Mouse (Mus musculus): ENCODE data around the gene Lrrfip2. TPM values are rescaled to one million over a fixed set of nuclear protein-coding genes. Genes with fewer than 3 reads are reported as not detected.
A peak's percentile ranks its signal among the peaks of the same experiment; 100 is the strongest.

Gene Lrrfip2
- total RNA-seq, 1 experiment, result 33.0 TPM

DNA sequence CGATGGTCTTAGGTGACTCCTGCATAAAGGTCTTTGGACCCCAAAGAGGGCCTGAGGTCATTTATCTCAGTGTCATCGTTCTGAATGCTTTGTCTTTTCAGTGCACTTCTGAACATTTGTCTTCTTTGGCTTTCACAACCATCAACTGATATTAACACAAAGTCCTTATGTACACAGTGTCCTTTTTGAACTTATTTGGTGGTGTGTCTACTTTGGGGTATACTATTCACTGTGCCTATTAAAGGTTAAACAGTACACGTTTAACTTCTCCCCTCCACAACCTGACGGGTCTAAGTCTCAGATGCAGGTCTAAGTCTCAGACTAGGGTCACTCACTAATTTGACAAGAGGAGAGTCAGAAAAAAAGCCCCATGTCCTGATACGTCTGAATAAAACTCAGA, 153.2 kb downstream of the Lrrfip2 start:
- Histone ChIP-seq H3K4me3 (ENCODE audit: insufficient read depth in 1 of 2, low read depth in 1 of 2, low read length in 2 of 2, poor library complexity in 1 of 2, severe bottlenecking in 1 of 2) (peak overlapping the region; percentile 79 to 85), H3K9me3 (ENCODE audit: control insufficient read depth, insufficient read depth, low read depth, low read length) (no peaks in the 10 kb centered on the region), H3K36me3 (ENCODE audit: control insufficient read depth, insufficient read depth, low read length, poor library complexity, severe bottlenecking) (peaks cover 8% of the 10 kb centered on the region), H3K4me1 (ENCODE audit: control insufficient read depth in 2 of 2, insufficient read depth in 2 of 2, low read length in 2 of 2, poor library complexity in 1 of 2) (peaks cover 4 to 6% of the 10 kb centered on the region in 2 experiments; a peak in 3 of 4 replicates), H3K27ac (ENCODE audit: insufficient read depth, low read depth, low read length, poor library complexity, severe bottlenecking) (no peak overlapping the region; the same call in 1 of the 2 replicates), H3K9ac (ENCODE audit: insufficient read depth, low read depth, low read length, poor library complexity, severe bottlenecking) (peak overlapping the region; percentile 88)
- DNase-seq (ENCODE audit: low read depth, low spot score), result no peak
- in situ Hi-C loops (cut with MboI; ENCODE audit: low sequenced_read_pairs in 2 of 2, unreplicated experiment in 2 of 2), result no loop called here
- TF ChIP-seq ZNF384 (IDR thresholded peaks at IDR 0.05; ENCODE audit: low read depth, low read length) (no peak), HCFC1 (IDR thresholded peaks at IDR 0.05; ENCODE audit: borderline replicate concordance, insufficient read depth, low read length) (no peak), MAFK (IDR thresholded peaks at IDR 0.05; ENCODE audit: insufficient read depth, low read depth, low read length) (no peak), ZC3H11A (IDR thresholded peaks at IDR 0.05; ENCODE audit: borderline replicate concordance, low read depth, low read length) (no peak), CHD2 (IDR thresholded peaks at IDR 0.05; ENCODE audit: low read depth, low read length) (no peak)

DNA sequence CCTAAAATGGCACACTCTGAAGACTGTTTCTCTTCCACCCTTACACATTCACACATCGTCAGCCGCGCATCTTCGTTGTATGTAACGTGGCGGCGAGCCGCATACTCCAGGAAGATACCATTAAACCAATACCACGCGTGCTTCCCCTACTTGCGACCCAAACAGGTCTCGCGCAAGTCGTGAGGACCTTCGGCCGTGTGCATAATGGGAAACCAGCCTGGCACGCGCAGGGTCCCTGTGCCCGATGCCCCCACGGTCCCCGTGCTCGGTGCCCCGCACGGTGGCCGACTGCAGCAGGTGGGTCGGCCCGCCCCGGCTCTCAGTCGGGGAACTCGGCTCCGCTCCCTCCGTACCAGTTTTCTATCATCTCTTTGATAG, 153.7 kb downstream of the Lrrfip2 start:
- Histone ChIP-seq H3K4me3 (ENCODE audit: insufficient read depth in 1 of 2, low read depth in 1 of 2, low read length in 2 of 2, poor library complexity in 1 of 2, severe bottlenecking in 1 of 2) (peak overlapping the region; percentile 79 to 85), H3K9ac (ENCODE audit: insufficient read depth, low read depth, low read length, poor library complexity, severe bottlenecking) (peak overlapping the region; percentile 88), H3K27ac (ENCODE audit: insufficient read depth, low read depth, low read length, poor library complexity, severe bottlenecking) (peak overlapping the region; percentile 80), H3K36me3 (ENCODE audit: control insufficient read depth, insufficient read depth, low read length, poor library complexity, severe bottlenecking) (peaks cover 8% of the 10 kb centered on the region), H3K9me3 (ENCODE audit: control insufficient read depth, insufficient read depth, low read depth, low read length) (no peaks in the 10 kb centered on the region), H3K4me1 (ENCODE audit: control insufficient read depth in 2 of 2, insufficient read depth in 2 of 2, low read length in 2 of 2, poor library complexity in 1 of 2) (peaks cover 4 to 6% of the 10 kb centered on the region in 2 experiments; a peak in 3 of 4 replicates)
- no peak for TF ChIP-seq MAFK (IDR thresholded peaks at IDR 0.05; ENCODE audit: insufficient read depth, low read depth, low read length)
- TF ChIP-seq ZC3H11A (IDR thresholded peaks at IDR 0.05; ENCODE audit: borderline replicate concordance, low read depth, low read length), result no peak
- no peak for TF ChIP-seq CHD2 (IDR thresholded peaks at IDR 0.05; ENCODE audit: low read depth, low read length)
- TF ChIP-seq HCFC1 (IDR thresholded peaks at IDR 0.05; ENCODE audit: borderline replicate concordance, insufficient read depth, low read length), result no peak
- no peak for TF ChIP-seq ZNF384 (IDR thresholded peaks at IDR 0.05; ENCODE audit: low read depth, low read length)
- DNase-seq (ENCODE audit: low read depth, low spot score), result no peak
- in situ Hi-C loops (cut with MboI; ENCODE audit: low sequenced_read_pairs in 2 of 2, unreplicated experiment in 2 of 2), result no loop called here

DNA sequence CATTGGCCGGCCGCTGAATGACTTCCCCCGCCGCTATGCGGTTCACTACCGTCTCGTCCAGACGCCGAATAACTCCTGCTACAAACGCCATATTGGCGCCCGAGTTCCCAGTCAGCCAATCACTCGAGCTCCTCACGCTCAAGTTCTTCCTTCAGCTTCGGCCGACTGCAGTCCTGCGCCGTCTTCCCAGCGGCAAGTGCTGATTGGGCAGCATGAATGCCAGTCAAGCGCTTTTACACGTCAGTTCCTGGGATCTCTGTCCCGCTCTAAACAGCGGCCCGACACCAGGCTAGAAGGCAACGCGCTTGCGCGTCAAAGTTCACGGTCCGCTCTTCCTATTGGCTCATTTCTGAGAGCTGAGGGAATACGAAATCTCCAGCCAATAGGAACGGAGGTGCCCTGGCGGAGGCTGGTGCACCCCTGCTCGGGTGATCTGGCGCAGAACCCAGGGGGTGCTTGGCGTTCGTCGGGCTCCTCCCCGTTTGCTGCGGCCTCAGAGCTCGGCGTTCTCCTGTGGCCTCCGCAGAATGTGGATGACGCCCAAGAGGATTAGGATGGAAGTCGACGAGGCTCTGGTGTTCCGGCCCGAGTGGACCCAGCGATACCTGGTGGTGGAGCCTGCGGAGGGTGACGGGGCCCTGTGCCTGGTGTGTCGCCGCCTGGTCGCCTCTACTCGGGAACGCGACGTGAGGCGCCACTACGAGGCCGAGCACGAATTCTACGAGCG, 154.2 kb downstream of the Lrrfip2 start, which contains the start of the genes Mlh1 and Epm2aip1:
Gene Mlh1 (minus strand): TSS at position 358 of the 727 bp plus-strand sequence.
Gene Epm2aip1 (plus strand): TSS at position 496 of the 727 bp plus-strand sequence.
- peak within 1 kb of the TSS; percentile 86 for H3K27ac ChIP-seq (ENCODE audit: insufficient read depth, low read depth, low read length, poor library complexity, severe bottlenecking)
- peak; percentile 99 for DNase-seq (ENCODE audit: low read depth, low spot score)
- peak; percentile 64; the same call in 1 of the 2 replicates for TF ChIP-seq CHD2 (IDR thresholded peaks at IDR 0.05; ENCODE audit: low read depth, low read length)
- TF ChIP-seq ZC3H11A (IDR thresholded peaks at IDR 0.05; ENCODE audit: borderline replicate concordance, low read depth, low read length), result no peak
- peak within 1 kb of the TSS; percentile 98 for H3K9ac ChIP-seq (ENCODE audit: insufficient read depth, low read depth, low read length, poor library complexity, severe bottlenecking)
- H3K4me3 ChIP-seq (ENCODE audit: insufficient read depth in 1 of 2, low read depth in 1 of 2, low read length in 2 of 2, poor library complexity in 1 of 2, severe bottlenecking in 1 of 2), result peak within 1 kb of the TSS; percentile 98 to 99
- in situ Hi-C loops (cut with MboI; ENCODE audit: low sequenced_read_pairs in 2 of 2, unreplicated experiment in 2 of 2), result no loop called here
- H3K4me1 ChIP-seq (ENCODE audit: control insufficient read depth in 2 of 2, insufficient read depth in 2 of 2, low read length in 2 of 2, poor library complexity in 1 of 2), result peaks cover 4 to 6% of the 10 kb centered on the region in 2 experiments; a peak in 3 of 4 replicates
- peaks cover 4% of the 10 kb centered on the region for H3K36me3 ChIP-seq (ENCODE audit: control insufficient read depth, insufficient read depth, low read length, poor library complexity, severe bottlenecking)
- H3K9me3 ChIP-seq (ENCODE audit: control insufficient read depth, insufficient read depth, low read depth, low read length), result no peaks in the 10 kb centered on the region

DNA sequence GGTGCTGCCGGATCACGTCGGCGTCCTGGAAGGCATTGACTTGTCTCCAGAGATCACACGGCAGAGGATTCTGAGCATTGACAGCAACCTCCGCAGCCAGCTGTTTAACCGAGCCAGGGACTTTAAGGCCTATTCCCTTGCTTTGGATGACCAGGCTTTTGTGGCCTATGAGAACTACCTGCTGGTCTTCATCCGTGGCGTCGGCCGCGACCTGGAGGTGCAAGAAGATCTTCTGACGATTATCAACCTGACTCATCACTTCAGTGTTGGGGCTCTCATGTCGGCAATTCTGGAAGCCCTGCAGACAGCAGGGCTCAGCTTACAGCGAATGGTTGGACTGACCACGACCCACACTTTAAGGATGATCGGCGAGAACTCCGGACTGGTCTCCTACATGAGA, 155.0 kb downstream of the Lrrfip2 start:
- in situ Hi-C loops (cut with MboI; ENCODE audit: low sequenced_read_pairs in 2 of 2, unreplicated experiment in 2 of 2), result no loop called here
- Histone ChIP-seq H3K27ac (ENCODE audit: insufficient read depth, low read depth, low read length, poor library complexity, severe bottlenecking) (peak overlapping the region; percentile 86), H3K4me3 (ENCODE audit: insufficient read depth in 1 of 2, low read depth in 1 of 2, low read length in 2 of 2, poor library complexity in 1 of 2, severe bottlenecking in 1 of 2) (peak overlapping the region; percentile 98 to 99), H3K36me3 (ENCODE audit: control insufficient read depth, insufficient read depth, low read length, poor library complexity, severe bottlenecking) (peaks cover 4% of the 10 kb centered on the region; the same call in 1 of the 2 replicates), H3K9me3 (ENCODE audit: control insufficient read depth, insufficient read depth, low read depth, low read length) (no peaks in the 10 kb centered on the region), H3K9ac (ENCODE audit: insufficient read depth, low read depth, low read length, poor library complexity, severe bottlenecking) (peak overlapping the region; percentile 98), H3K4me1 (ENCODE audit: control insufficient read depth in 2 of 2, insufficient read depth in 2 of 2, low read length in 2 of 2, poor library complexity in 1 of 2) (peaks cover 4 to 6% of the 10 kb centered on the region in 2 experiments; a peak in 3 of 4 replicates)
- DNase-seq (ENCODE audit: low read depth, low spot score), result no peak
- TF ChIP-seq HCFC1 (IDR thresholded peaks at IDR 0.05; ENCODE audit: borderline replicate concordance, insufficient read depth, low read length) (no peak), ZC3H11A (IDR thresholded peaks at IDR 0.05; ENCODE audit: borderline replicate concordance, low read depth, low read length) (no peak), ZNF384 (IDR thresholded peaks at IDR 0.05; ENCODE audit: low read depth, low read length) (no peak)
